Mouse (Mus musculus): ENCODE data around the gene Nxf1. TPM values are rescaled to one million over a fixed set of nuclear protein-coding genes. Genes with fewer than 3 reads are reported as not detected.

Nxf1 gene
- polyA plus RNA-seq, 1 experiment from 2014 or later: 145 TPM

DNA sequence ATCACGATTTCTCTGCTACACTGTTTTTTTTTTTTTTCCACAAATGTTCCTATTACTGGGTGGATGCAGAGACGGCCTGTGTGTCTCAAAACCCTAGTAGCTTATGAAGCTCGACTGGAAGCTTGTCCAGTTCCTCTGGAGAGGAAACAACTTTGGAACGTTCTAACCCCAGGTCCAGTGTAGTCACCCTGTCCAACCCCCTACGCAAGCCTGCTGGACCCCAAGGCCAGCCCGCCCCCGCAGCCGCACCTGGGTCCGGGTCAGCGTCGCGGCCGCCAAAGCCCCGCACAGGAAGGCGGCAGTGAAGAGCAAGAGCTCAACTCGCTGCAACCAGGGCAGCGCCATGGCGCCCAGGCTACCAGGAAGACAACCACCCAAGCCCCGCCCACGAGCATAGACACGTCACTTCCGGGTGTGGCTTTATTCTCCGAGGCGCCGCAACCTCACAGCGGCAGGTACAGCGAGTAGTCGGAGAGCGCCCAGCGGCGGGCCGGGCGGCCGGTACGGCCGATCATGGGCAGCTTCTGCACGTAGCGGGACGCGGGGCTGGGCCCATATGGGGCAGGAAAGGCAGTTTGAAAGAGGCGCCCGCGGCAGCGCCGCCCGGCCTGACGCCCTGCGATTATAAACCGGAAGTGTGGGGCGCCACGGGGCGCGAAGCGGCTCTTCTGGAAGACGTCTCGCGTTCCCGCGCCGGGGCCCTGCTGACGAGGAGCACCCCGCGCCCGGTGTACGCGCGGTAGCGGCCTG is 17.4 kb downstream of the Nxf1 start, which contains the start of gene Tmem179b:
Gene Tmem179b (minus strand): TSS at position 382 of the 750 bp plus-strand sequence.
- Histone ChIP-seq H3K4me2 (ENCODE audit: low read depth, low read length) (peak within 1 kb of the TSS; percentile 79), H3K27me3 (ENCODE audit: control insufficient read depth, insufficient read depth, low read length) (no peaks in the 10 kb centered on the region), H3K4me3 (ENCODE audit: low read length) (peak within 1 kb of the TSS; percentile 92), H3K27ac (ENCODE audit: low read length) (peak within 1 kb of the TSS; percentile 98), H3K4me1 (ENCODE audit: control insufficient read depth, insufficient read depth, low read length) (peaks cover 26% of the 10 kb centered on the region), H3K36me3 (ENCODE audit: control insufficient read depth, insufficient read depth) (peaks cover 19% of the 10 kb centered on the region), H3K9ac (ENCODE audit: low read length) (peak within 1 kb of the TSS; percentile 98), H3K9me3 (replicated peaks; ENCODE audit: control insufficient read depth, low read length) (no peaks in the 10 kb centered on the region)
- WGBS: under 1% methylated on average over 64 of the region's 68 CpGs
- peak; percentile 91 for ATAC-seq (replicated peaks; ENCODE audit: extremely low read depth, insufficient read depth, low FRiP score)

GRCm38 (mm10) chr19:8774951-8775421 is 18.1 kb downstream of the Nxf1 start:
- Histone ChIP-seq H3K9ac (ENCODE audit: low read length) (peak overlapping the region; percentile 98), H3K9me3 (replicated peaks; ENCODE audit: control insufficient read depth, low read length) (no peaks in the 10 kb centered on the region), H3K4me1 (ENCODE audit: control insufficient read depth, insufficient read depth, low read length) (peaks cover 26% of the 10 kb centered on the region), H3K4me3 (ENCODE audit: low read length) (peak overlapping the region; percentile 92), H3K27me3 (ENCODE audit: control insufficient read depth, insufficient read depth, low read length) (no peaks in the 10 kb centered on the region), H3K36me3 (ENCODE audit: control insufficient read depth, insufficient read depth) (peaks cover 11% of the 10 kb centered on the region), H3K4me2 (ENCODE audit: low read depth, low read length) (peak overlapping the region; percentile 79), H3K27ac (ENCODE audit: low read length) (peak overlapping the region; percentile 98)
- ATAC-seq (replicated peaks; ENCODE audit: extremely low read depth, insufficient read depth, low FRiP score): no peak
- WGBS: 4% methylated on average over 20 of the region's 20 CpGs

DNA sequence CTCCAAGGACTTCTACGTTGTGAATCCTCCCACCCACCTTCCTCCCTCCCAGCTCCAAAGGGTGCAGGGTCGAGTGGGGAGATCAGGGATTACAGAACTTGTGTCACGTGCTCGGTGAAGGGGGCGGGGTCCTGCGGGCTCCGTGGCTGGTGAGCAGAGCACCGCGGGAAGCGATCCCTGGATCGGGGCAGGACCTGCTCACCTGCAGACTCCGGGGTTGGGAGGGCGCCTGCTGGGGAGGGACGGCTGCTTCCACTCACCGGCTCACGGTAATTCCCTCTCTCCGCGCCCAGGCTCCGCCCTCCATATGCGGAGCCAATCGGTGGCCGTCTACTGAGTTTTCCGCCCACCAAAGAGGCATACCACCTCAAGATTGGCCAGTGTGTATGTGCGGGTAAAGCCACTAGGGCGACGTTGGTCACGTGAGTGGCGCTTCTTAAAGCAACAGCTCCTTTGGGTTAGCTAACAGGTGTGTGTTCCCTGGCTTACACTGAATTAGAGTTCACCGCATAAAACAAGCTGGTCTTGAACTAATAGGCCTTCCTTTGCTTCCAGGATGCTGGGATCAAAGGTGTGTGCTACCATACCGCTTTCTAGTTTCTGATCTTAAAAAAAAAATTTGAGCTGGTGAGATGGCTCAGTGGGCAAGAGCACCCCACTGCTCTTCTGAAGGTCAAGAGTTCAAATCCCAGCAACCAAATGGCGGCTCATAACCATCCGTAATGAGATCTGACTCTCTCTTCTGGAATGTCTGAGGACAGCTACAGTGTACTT is 29.3 kb downstream of the Nxf1 start, which contains the start of gene Taf6l:
Gene Taf6l (minus strand): TSS at position 410 of the 774 bp plus-strand sequence.
- Histone ChIP-seq H3K9me3 (replicated peaks; ENCODE audit: control insufficient read depth, low read length) (no peaks in the 10 kb centered on the region), H3K4me1 (ENCODE audit: control insufficient read depth, insufficient read depth, low read length) (peaks cover 4% of the 10 kb centered on the region), H3K27ac (ENCODE audit: low read length) (peak within 1 kb of the TSS; percentile 58), H3K27me3 (ENCODE audit: control insufficient read depth, insufficient read depth, low read length) (no peaks in the 10 kb centered on the region), H3K4me2 (ENCODE audit: low read depth, low read length) (peak within 1 kb of the TSS; percentile 74), H3K9ac (ENCODE audit: low read length) (peak within 1 kb of the TSS; percentile 71), H3K4me3 (ENCODE audit: low read length) (peak within 1 kb of the TSS; percentile 63), H3K36me3 (ENCODE audit: control insufficient read depth, insufficient read depth) (peaks cover 10% of the 10 kb centered on the region; the same call in 1 of the 2 replicates)
- under 1% methylated on average over 32 of the region's 32 CpGs for WGBS
- ATAC-seq (replicated peaks; ENCODE audit: extremely low read depth, insufficient read depth, low FRiP score): peak; percentile 99

GRCm38 (mm10) chr19:8788521-8788920 is 31.6 kb downstream of the Nxf1 start:
- H3K9ac ChIP-seq (ENCODE audit: low read length): no peak overlapping the region
- no peak overlapping the region for H3K4me3 ChIP-seq (ENCODE audit: low read length)
- H3K27me3 ChIP-seq (ENCODE audit: control insufficient read depth, insufficient read depth, low read length): no peaks in the 10 kb centered on the region
- 0 out of 2 replicates have a peak, but pooled peaks cover 2% of the 10 kb centered on the region for H3K9me3 ChIP-seq (replicated peaks; ENCODE audit: control insufficient read depth, low read length)
- peaks cover 15% of the 10 kb centered on the region for H3K36me3 ChIP-seq (ENCODE audit: control insufficient read depth, insufficient read depth)
- no peak for ATAC-seq (replicated peaks; ENCODE audit: extremely low read depth, insufficient read depth, low FRiP score)
- H3K4me2 ChIP-seq (ENCODE audit: low read depth, low read length): no peak overlapping the region
- peaks cover 4% of the 10 kb centered on the region for H3K4me1 ChIP-seq (ENCODE audit: control insufficient read depth, insufficient read depth, low read length)
- WGBS: 38% methylated on average over 3 of the region's 3 CpGs
- H3K27ac ChIP-seq (ENCODE audit: low read length): no peak overlapping the region

GRCm38 (mm10) chr19:8789171-8789570 is 32.3 kb downstream of the Nxf1 start:
- no peak overlapping the region for H3K4me2 ChIP-seq (ENCODE audit: low read depth, low read length)
- 53% methylated on average over 1 of the region's 1 CpGs for WGBS
- peaks cover 19% of the 10 kb centered on the region for H3K36me3 ChIP-seq (ENCODE audit: control insufficient read depth, insufficient read depth)
- H3K9ac ChIP-seq (ENCODE audit: low read length): no peak overlapping the region
- 0 out of 2 replicates have a peak, but pooled peaks cover 2% of the 10 kb centered on the region for H3K9me3 ChIP-seq (replicated peaks; ENCODE audit: control insufficient read depth, low read length)
- no peak overlapping the region for H3K4me3 ChIP-seq (ENCODE audit: low read length)
- no peak overlapping the region for H3K27ac ChIP-seq (ENCODE audit: low read length)
- H3K27me3 ChIP-seq (ENCODE audit: control insufficient read depth, insufficient read depth, low read length): no peaks in the 10 kb centered on the region
- ATAC-seq (replicated peaks; ENCODE audit: extremely low read depth, insufficient read depth, low FRiP score): no peak
- H3K4me1 ChIP-seq (ENCODE audit: control insufficient read depth, insufficient read depth, low read length): peaks cover 4% of the 10 kb centered on the region

GRCm38 (mm10) chr19:8790171-8790570 is 33.3 kb downstream of the Nxf1 start:
- ATAC-seq (replicated peaks; ENCODE audit: extremely low read depth, insufficient read depth, low FRiP score): no peak
- H3K9ac ChIP-seq (ENCODE audit: low read length): no peak overlapping the region
- peaks cover 27% of the 10 kb centered on the region for H3K36me3 ChIP-seq (ENCODE audit: control insufficient read depth, insufficient read depth)
- H3K9me3 ChIP-seq (replicated peaks; ENCODE audit: control insufficient read depth, low read length): 0 out of 2 replicates have a peak, but pooled peaks cover 2% of the 10 kb centered on the region
- no peaks in the 10 kb centered on the region for H3K27me3 ChIP-seq (ENCODE audit: control insufficient read depth, insufficient read depth, low read length)
- H3K4me2 ChIP-seq (ENCODE audit: low read depth, low read length): no peak overlapping the region
- H3K4me3 ChIP-seq (ENCODE audit: low read length): no peak overlapping the region
- H3K27ac ChIP-seq (ENCODE audit: low read length): no peak overlapping the region
- 77% methylated on average over 7 of the region's 7 CpGs for WGBS
- peaks cover 4% of the 10 kb centered on the region for H3K4me1 ChIP-seq (ENCODE audit: control insufficient read depth, insufficient read depth, low read length)

- ATAC-seq (replicated peaks; ENCODE audit: extremely low read depth, insufficient read depth, low FRiP score): peak; percentile 74
- Histone ChIP-seq H3K4me3 (ENCODE audit: low read length) (peak within 1 kb of the TSS; percentile 92), H3K27me3 (ENCODE audit: control insufficient read depth, insufficient read depth, low read length) (no peaks in the 10 kb centered on the region), H3K4me2 (ENCODE audit: low read depth, low read length) (peak within 1 kb of the TSS; percentile 80), H3K36me3 (ENCODE audit: control insufficient read depth, insufficient read depth) (peaks cover 16% of the 10 kb centered on the region), H3K4me1 (ENCODE audit: control insufficient read depth, insufficient read depth, low read length) (peaks cover 24% of the 10 kb centered on the region), H3K9me3 (replicated peaks; ENCODE audit: control insufficient read depth, low read length) (no peaks in the 10 kb centered on the region), H3K27ac (ENCODE audit: low read length) (peak within 1 kb of the TSS; percentile 82), H3K9ac (ENCODE audit: low read length) (peak within 1 kb of the TSS; percentile 85)
- WGBS: 1% methylated on average over 25 of the region's 25 CpGs
These were observed 41.5 kb downstream of the Nxf1 start, which contains the start of gene Polr2g for GRCm38 (mm10) chr19:8798264-8798946. Gene Polr2g, minus strand, starts transcription at chr19:8798577.

GRCm38 (mm10) chr19:8798947-8799315 is 42.1 kb downstream of the Nxf1 start:
- peaks cover 24% of the 10 kb centered on the region for H3K4me1 ChIP-seq (ENCODE audit: control insufficient read depth, insufficient read depth, low read length)
- no peak overlapping the region; the same call in none of the 2 replicates for H3K9ac ChIP-seq (ENCODE audit: low read length)
- peaks cover 11% of the 10 kb centered on the region for H3K36me3 ChIP-seq (ENCODE audit: control insufficient read depth, insufficient read depth)
- no peaks in the 10 kb centered on the region for H3K27me3 ChIP-seq (ENCODE audit: control insufficient read depth, insufficient read depth, low read length)
- ATAC-seq (replicated peaks; ENCODE audit: extremely low read depth, insufficient read depth, low FRiP score): no peak
- H3K9me3 ChIP-seq (replicated peaks; ENCODE audit: control insufficient read depth, low read length): no peaks in the 10 kb centered on the region
- H3K4me3 ChIP-seq (ENCODE audit: low read length): peak overlapping the region; percentile 92
- no peak overlapping the region for H3K27ac ChIP-seq (ENCODE audit: low read length)
- H3K4me2 ChIP-seq (ENCODE audit: low read depth, low read length): peak overlapping the region; percentile 80

Measured in heart, embryonic 16.5 days (tissue).